Mouse (Mus musculus) kidney, postnatal 0 days (tissue): ENCODE measurements around the gene Clec2l. TPM values are rescaled to one million over a fixed set of nuclear protein-coding genes. Genes with fewer than 3 reads are reported as not detected.

ENCODE experiments used
- ATAC-seq: fragments of 200-750 bp; cut with Nextera tagmentation; replicated peaks from 2 replicates; pipeline ENCODE4 v1.8.0; 2017; ENCODE audit warnings: low read depth, moderate number of reproducible peaks, moderate TSS enrichment, moderate library complexity; ENCODE audit not compliant: low FRiP score
- DNase-seq: peaks from one replicate; pipeline ENCODE4 v3.0.0-alpha.2; 2016; ENCODE audit warnings: low spot score
- H3K27ac ChIP-seq: fragments of 300-500 bp; sonication (generic); 2 replicates; pipeline ENCODE4 v1.5.1; 2014; ENCODE audit warnings: mild to moderate bottlenecking
- H3K27me3 ChIP-seq: fragments of 300-500 bp; sonication (generic); 2 replicates; pipeline ENCODE4 v1.6.1; 2014; ENCODE audit warnings: low read length, mixed read lengths; ENCODE audit not compliant: insufficient read depth
- H3K36me3 ChIP-seq: fragments of 300-500 bp; sonication (generic); 2 replicates; pipeline ENCODE4 v1.6.1; 2014; ENCODE audit warnings: low read length, mixed read lengths; ENCODE audit not compliant: insufficient read depth
- H3K4me1 ChIP-seq: fragments of 300-500 bp; sonication (generic); replicated peaks from 2 replicates; pipeline ENCODE4 v1.6.1; 2014; ENCODE audit warnings: antibody characterized with exemption, low read length, mixed read lengths; ENCODE audit not compliant: insufficient read depth
- H3K4me2 ChIP-seq: fragments of 300-500 bp; sonication (generic); 2 replicates; pipeline ENCODE4 v1.6.1; 2014; ENCODE audit warnings: mild to moderate bottlenecking, low read length, moderate library complexity, mixed read lengths
- H3K4me3 ChIP-seq: fragments of 300-500 bp; sonication (generic); replicated peaks from 2 replicates; pipeline ENCODE4 v1.5.1; 2014; ENCODE audit warnings: low read depth, low read length
- H3K9ac ChIP-seq: fragments of 300-500 bp; sonication (generic); 2 replicates; pipeline ENCODE4 v1.6.1; 2014; ENCODE audit warnings: low read depth, low read length
- H3K9me3 ChIP-seq: fragments of 300-500 bp; sonication (generic); replicated peaks from 2 replicates; pipeline ENCODE4 v1.6.1; 2016; ENCODE audit warnings: low read length, inconsistent platforms, mixed read lengths
- CTCF ChIP-seq: IDR thresholded peaks from 2 replicates; pipeline ENCODE4 v1.5.1; 2016; ENCODE audit warnings: antibody characterized with exemption, low read depth, mild to moderate bottlenecking, moderate library complexity
- WGBS: fragments of 180-500 bp; shearing (Covaris S2); extraction: QIAGEN DNeasy Blood & Tissue Kit; methylation state at CpG from one replicate; pipeline ENCODE4 v1.1.7; 2014; 5-methylcytosine and 5-hydroxymethylcytosine counted together
- polyA plus RNA-seq: library from polyadenylated mRNA; unstranded; fragments of >200 nt; fragmentation: Nextera tagmentation; extraction: Ambion mirVana; gene quantifications from 2 replicates; pipeline ENCODE4 v1.2.1, GENCODE M21; 2015

The Clec2l gene
- polyA plus RNA-seq, 1 experiment from 2014 or later = 1.6 TPM

GRCm38 (mm10) chr6:38640401-38640800, 22.5 kb upstream of the Clec2l start:
- WGBS = 57% methylated on average over 11 of the region's 11 CpGs
- Histone ChIP-seq H3K4me3 (no peak overlapping the region), H3K27ac (no peak overlapping the region), H3K9me3 (no peaks in the 10 kb centered on the region), H3K27me3 (peaks cover 31% of the 10 kb centered on the region), H3K4me2 (no peak overlapping the region), H3K4me1 (peaks cover 5% of the 10 kb centered on the region; the same call in 1 of the 2 replicates), H3K9ac (no peak overlapping the region), H3K36me3 (no peaks in the 10 kb centered on the region)
- no peak for TF ChIP-seq CTCF
- DNase-seq (no peak), ATAC-seq (no peak)

GRCm38 (mm10) chr6:38641228-38641627, 21.6 kb upstream of the Clec2l start:
- no peaks in the 10 kb centered on the region for H3K9me3 ChIP-seq
- no peak overlapping the region for H3K4me3 ChIP-seq
- WGBS = 63% methylated on average over 5 of the region's 5 CpGs
- no peak overlapping the region for H3K27ac ChIP-seq
- H3K27me3 ChIP-seq = peaks cover 24% of the 10 kb centered on the region
- TF ChIP-seq CTCF = no peak
- peaks cover 5% of the 10 kb centered on the region; the same call in 1 of the 2 replicates for H3K4me1 ChIP-seq
- ATAC-seq (no peak), DNase-seq (no peak)
- H3K9ac ChIP-seq = no peak overlapping the region
- no peaks in the 10 kb centered on the region for H3K36me3 ChIP-seq
- no peak overlapping the region for H3K4me2 ChIP-seq

- WGBS = 46% methylated on average over 5 of the region's 5 CpGs
Measured at GRCm38 (mm10) chr6:38641645-38642044, 21.2 kb upstream of the Clec2l start.

GRCm38 (mm10) chr6:38642593-38642992, 20.3 kb upstream of the Clec2l start:
- H3K27ac ChIP-seq = no peak overlapping the region
- no peaks in the 10 kb centered on the region for H3K4me1 ChIP-seq
- no peak overlapping the region for H3K9ac ChIP-seq
- H3K36me3 ChIP-seq = no peaks in the 10 kb centered on the region
- H3K4me2 ChIP-seq = no peak overlapping the region
- WGBS = 53% methylated on average over 5 of the region's 5 CpGs
- peak; percentile 88 for ATAC-seq
- H3K27me3 ChIP-seq = peaks cover 20% of the 10 kb centered on the region
- no peak overlapping the region for H3K4me3 ChIP-seq
- no peak for TF ChIP-seq CTCF
- H3K9me3 ChIP-seq = no peaks in the 10 kb centered on the region
- DNase-seq = peak; percentile 19

More at GRCm38 (mm10) chr6:38641645-38642044, 21.2 kb upstream of the Clec2l start:
- no peak overlapping the region for H3K4me3 ChIP-seq
- ATAC-seq (no peak), DNase-seq (peak; percentile 20)
- no peaks in the 10 kb centered on the region for H3K36me3 ChIP-seq
- no peak overlapping the region for H3K27ac ChIP-seq
- H3K27me3 ChIP-seq = peaks cover 24% of the 10 kb centered on the region
- H3K4me2 ChIP-seq = no peak overlapping the region
- peaks cover 2% of the 10 kb centered on the region; the same call in 1 of the 2 replicates for H3K4me1 ChIP-seq
- no peak; the same call in 1 of the 2 replicates for TF ChIP-seq CTCF
- H3K9me3 ChIP-seq = no peaks in the 10 kb centered on the region
- H3K9ac ChIP-seq = no peak overlapping the region

GRCm38 (mm10) chr6:38643039-38643438, 19.8 kb upstream of the Clec2l start:
- no peak overlapping the region for H3K4me2 ChIP-seq
- ATAC-seq (no peak; the same call in 1 of the 2 replicates), DNase-seq (no peak)
- H3K27me3 ChIP-seq = peaks cover 17% of the 10 kb centered on the region
- no peaks in the 10 kb centered on the region for H3K36me3 ChIP-seq
- no peak for TF ChIP-seq CTCF
- WGBS = 74% methylated on average over 3 of the region's 3 CpGs
- H3K4me1 ChIP-seq = no peaks in the 10 kb centered on the region
- no peaks in the 10 kb centered on the region for H3K9me3 ChIP-seq
- no peak overlapping the region for H3K9ac ChIP-seq
- H3K27ac ChIP-seq = no peak overlapping the region
- H3K4me3 ChIP-seq = no peak overlapping the region

- no peaks in the 10 kb centered on the region for H3K4me1 ChIP-seq
- H3K4me3 ChIP-seq = no peak overlapping the region
- ATAC-seq = no peak
- H3K9ac ChIP-seq = no peak overlapping the region
- H3K27me3 ChIP-seq = no peaks in the 10 kb centered on the region
- H3K9me3 ChIP-seq = no peaks in the 10 kb centered on the region
- no peak overlapping the region for H3K4me2 ChIP-seq
- no peaks in the 10 kb centered on the region for H3K36me3 ChIP-seq
- WGBS = 75% methylated on average over 3 of the region's 3 CpGs
- no peak overlapping the region for H3K27ac ChIP-seq
- no peak for DNase-seq
- peak; percentile 33; the same call in 1 of the 2 replicates for TF ChIP-seq CTCF
Measured at GRCm38 (mm10) chr6:38649545-38649944, 13.3 kb upstream of the Clec2l start.
